Mouse (Mus musculus): ENCODE data around the gene Prkar1a. TPM values are rescaled to one million over a fixed set of nuclear protein-coding genes. Genes with fewer than 3 reads are reported as not detected.

The Prkar1a gene
- polyA plus RNA-seq, 1 experiment from 2014 or later = 456 TPM

- ATAC-seq (ENCODE audit: low FRiP score, low read depth) = no peak
- H3K27ac ChIP-seq (replicated peaks) = 0 out of 2 replicates have a peak overlapping the region, but pooled peaks have one; percentile 1
- 42% methylated on average over 10 of the region's 10 CpGs for WGBS
- H3K27me3 ChIP-seq = no peaks in the 10 kb centered on the region
- no peak overlapping the region for H3K4me3 ChIP-seq
- no peaks in the 10 kb centered on the region for H3K36me3 ChIP-seq
- H3K9ac ChIP-seq = no peak overlapping the region
- H3K9me3 ChIP-seq = no peaks in the 10 kb centered on the region
- peaks cover 8% of the 10 kb centered on the region; the same call in 1 of the 2 replicates for H3K4me1 ChIP-seq (replicated peaks)
- no peak overlapping the region for H3K4me2 ChIP-seq
Observed at GRCm38 (mm10) chr11:109702031-109702815, 53.0 kb downstream of the Prkar1a start.

- H3K27ac ChIP-seq (replicated peaks) = no peak overlapping the region
- no peak overlapping the region for H3K4me3 ChIP-seq
- no peaks in the 10 kb centered on the region for H3K9me3 ChIP-seq
- no peak for ATAC-seq (ENCODE audit: low FRiP score, low read depth)
- 76% methylated on average over 9 of the region's 9 CpGs for WGBS
- H3K4me1 ChIP-seq (replicated peaks) = peaks cover 8% of the 10 kb centered on the region; the same call in 1 of the 2 replicates
- H3K4me2 ChIP-seq = no peak overlapping the region
- H3K27me3 ChIP-seq = no peaks in the 10 kb centered on the region
- no peak overlapping the region for H3K9ac ChIP-seq
- H3K36me3 ChIP-seq = no peaks in the 10 kb centered on the region
Observed at GRCm38 (mm10) chr11:109703845-109704244, 54.6 kb downstream of the Prkar1a start.

- Histone ChIP-seq H3K9me3 (no peaks in the 10 kb centered on the region), H3K4me2 (no peak overlapping the region), H3K27ac (replicated peaks) (no peak overlapping the region), H3K36me3 (no peaks in the 10 kb centered on the region), H3K4me1 (replicated peaks) (peaks cover 8% of the 10 kb centered on the region; the same call in 1 of the 2 replicates), H3K27me3 (no peaks in the 10 kb centered on the region), H3K9ac (no peak overlapping the region), H3K4me3 (no peak overlapping the region)
- no peak for ATAC-seq (ENCODE audit: low FRiP score, low read depth)
- 71% methylated on average over 22 of the region's 22 CpGs for WGBS
Observed at GRCm38 (mm10) chr11:109704311-109705205, 55.4 kb downstream of the Prkar1a start.

- Histone ChIP-seq H3K9me3 (no peaks in the 10 kb centered on the region), H3K4me1 (replicated peaks) (peaks cover 8% of the 10 kb centered on the region; the same call in 1 of the 2 replicates), H3K36me3 (no peaks in the 10 kb centered on the region), H3K27me3 (no peaks in the 10 kb centered on the region), H3K9ac (no peak overlapping the region), H3K4me2 (no peak overlapping the region), H3K4me3 (no peak overlapping the region), H3K27ac (replicated peaks) (no peak overlapping the region)
- WGBS = 64% methylated on average over 9 of the region's 9 CpGs
- ATAC-seq (ENCODE audit: low FRiP score, low read depth) = 0 out of 2 replicates have a peak, but pooled peaks have one; percentile 23
Observed at GRCm38 (mm10) chr11:109705336-109706054, 56.3 kb downstream of the Prkar1a start.

- no peak for ATAC-seq (ENCODE audit: low FRiP score, low read depth)
- no peaks in the 10 kb centered on the region for H3K9me3 ChIP-seq
- H3K27ac ChIP-seq (replicated peaks) = no peak overlapping the region
- H3K27me3 ChIP-seq = no peaks in the 10 kb centered on the region
- no peak overlapping the region for H3K4me2 ChIP-seq
- H3K4me1 ChIP-seq (replicated peaks) = peaks cover 8% of the 10 kb centered on the region; the same call in 1 of the 2 replicates
- H3K4me3 ChIP-seq = no peak overlapping the region
- no peaks in the 10 kb centered on the region for H3K36me3 ChIP-seq
- 71% methylated on average over 9 of the region's 9 CpGs for WGBS
- H3K9ac ChIP-seq = no peak overlapping the region
Observed at GRCm38 (mm10) chr11:109706055-109706412, 56.8 kb downstream of the Prkar1a start.

DNA sequence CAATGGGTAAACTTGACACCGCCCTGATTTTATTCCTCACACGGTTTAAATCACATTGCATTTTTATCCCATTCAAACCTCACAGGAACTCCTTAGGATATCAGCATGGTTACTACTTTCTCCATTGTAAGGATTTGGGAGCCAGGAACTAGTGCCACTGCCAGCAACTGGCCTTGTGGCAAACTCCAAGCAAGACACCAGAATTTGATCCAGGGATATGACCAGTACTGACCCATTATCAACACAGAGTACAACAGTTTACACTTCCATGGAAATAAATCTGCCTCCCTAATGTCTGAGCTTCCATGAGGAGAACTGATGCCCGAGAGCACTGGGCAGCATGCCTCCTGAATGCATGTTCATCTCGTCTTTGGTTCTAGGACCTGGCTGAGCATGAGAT is 57.4 kb downstream of the Prkar1a start:
- no peak overlapping the region for H3K9ac ChIP-seq
- 85% methylated on average over 4 of the region's 4 CpGs for WGBS

GRCm38 (mm10) chr11:109707442-109707841 is 58.2 kb downstream of the Prkar1a start:
- Histone ChIP-seq H3K4me2 (no peak overlapping the region), H3K9ac (no peak overlapping the region), H3K9me3 (no peaks in the 10 kb centered on the region), H3K27me3 (no peaks in the 10 kb centered on the region), H3K36me3 (no peaks in the 10 kb centered on the region), H3K27ac (replicated peaks) (no peak overlapping the region), H3K4me3 (no peak overlapping the region), H3K4me1 (replicated peaks) (peaks cover 8% of the 10 kb centered on the region; the same call in 1 of the 2 replicates)
- 75% methylated on average over 3 of the region's 3 CpGs for WGBS
- no peak for ATAC-seq (ENCODE audit: low FRiP score, low read depth)

More for the DNA sequence above, 57.4 kb downstream of the Prkar1a start:
- Histone ChIP-seq H3K27ac (replicated peaks) (no peak overlapping the region), H3K4me3 (no peak overlapping the region), H3K4me2 (no peak overlapping the region), H3K27me3 (no peaks in the 10 kb centered on the region), H3K36me3 (no peaks in the 10 kb centered on the region), H3K9me3 (no peaks in the 10 kb centered on the region), H3K4me1 (replicated peaks) (peaks cover 8% of the 10 kb centered on the region; the same call in 1 of the 2 replicates)
- ATAC-seq (ENCODE audit: low FRiP score, low read depth) = no peak

- Histone ChIP-seq H3K9ac (no peak overlapping the region), H3K9me3 (no peaks in the 10 kb centered on the region), H3K4me1 (replicated peaks) (0 out of 2 replicates have a peak, but pooled peaks cover 8% of the 10 kb centered on the region), H3K36me3 (no peaks in the 10 kb centered on the region), H3K27me3 (no peaks in the 10 kb centered on the region), H3K4me2 (no peak overlapping the region), H3K4me3 (no peak overlapping the region), H3K27ac (replicated peaks) (no peak overlapping the region)
- 89% methylated on average over 4 of the region's 4 CpGs for WGBS
- no peak for ATAC-seq (ENCODE audit: low FRiP score, low read depth)
Observed at GRCm38 (mm10) chr11:109708786-109709185, 59.6 kb downstream of the Prkar1a start.

DNA sequence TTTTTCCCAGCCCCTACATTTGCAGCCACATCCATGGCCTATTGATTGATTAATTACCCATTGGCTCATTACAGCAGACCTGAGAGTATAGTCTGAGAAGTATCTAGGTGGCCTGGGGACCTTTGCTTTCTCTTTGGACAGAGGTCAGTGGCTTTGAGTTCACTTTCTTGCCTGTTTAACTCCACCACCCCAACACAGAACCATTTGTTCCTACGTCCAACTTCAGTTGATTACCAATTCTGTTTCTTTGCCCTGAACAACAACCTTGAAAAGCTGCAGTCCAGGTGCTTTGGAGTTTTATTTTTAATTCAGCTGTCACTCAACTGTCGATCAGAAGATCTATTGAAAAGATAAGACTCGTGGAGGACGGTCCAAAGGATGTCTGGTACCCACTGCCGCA is 60.3 kb downstream of the Prkar1a start:
- no peaks in the 10 kb centered on the region for H3K27me3 ChIP-seq
- no peaks in the 10 kb centered on the region for H3K9me3 ChIP-seq
- H3K9ac ChIP-seq = no peak overlapping the region
- WGBS = 88% methylated on average over 5 of the region's 5 CpGs
- H3K36me3 ChIP-seq = no peaks in the 10 kb centered on the region
- H3K4me1 ChIP-seq (replicated peaks) = peaks cover 10% of the 10 kb centered on the region
- H3K4me3 ChIP-seq = no peak overlapping the region
- no peak overlapping the region for H3K27ac ChIP-seq (replicated peaks)
- ATAC-seq (ENCODE audit: low FRiP score, low read depth) = no peak
- no peak overlapping the region for H3K4me2 ChIP-seq

GRCm38 (mm10) chr11:109714341-109715247 is 65.4 kb downstream of the Prkar1a start:
- no peak overlapping the region for H3K27ac ChIP-seq (replicated peaks)
- no peaks in the 10 kb centered on the region for H3K9me3 ChIP-seq

GRCm38 (mm10) chr11:109715311-109715781 is 66.1 kb downstream of the Prkar1a start:
- no peak for ATAC-seq (ENCODE audit: low FRiP score, low read depth)
- peaks cover 14% of the 10 kb centered on the region for H3K4me1 ChIP-seq (replicated peaks)
- no peaks in the 10 kb centered on the region for H3K27me3 ChIP-seq
- H3K9ac ChIP-seq = no peak overlapping the region
- H3K4me2 ChIP-seq = no peak overlapping the region
- no peak overlapping the region for H3K27ac ChIP-seq (replicated peaks)
- H3K9me3 ChIP-seq = no peaks in the 10 kb centered on the region
- H3K4me3 ChIP-seq = no peak overlapping the region
- WGBS = 89% methylated on average over 12 of the region's 12 CpGs
- no peaks in the 10 kb centered on the region for H3K36me3 ChIP-seq

More at GRCm38 (mm10) chr11:109714341-109715247, 65.4 kb downstream of the Prkar1a start:
- WGBS = 72% methylated on average over 17 of the region's 17 CpGs
- no peak overlapping the region for H3K4me2 ChIP-seq
- H3K36me3 ChIP-seq = no peaks in the 10 kb centered on the region
- H3K4me3 ChIP-seq = no peak overlapping the region
- peaks cover 14% of the 10 kb centered on the region for H3K4me1 ChIP-seq (replicated peaks)
- no peaks in the 10 kb centered on the region for H3K27me3 ChIP-seq
- no peak for ATAC-seq (ENCODE audit: low FRiP score, low read depth)
- H3K9ac ChIP-seq = no peak overlapping the region
